Mouse (Mus musculus): ENCODE results near the gene Ccr4. TPM values are rescaled to one million over a fixed set of nuclear protein-coding genes. Genes with fewer than 3 reads are reported as not detected.

Ccr4 gene
- total and polyA plus RNA-seq, 2 experiments, result 0.09 to 0.29 TPM

DNA sequence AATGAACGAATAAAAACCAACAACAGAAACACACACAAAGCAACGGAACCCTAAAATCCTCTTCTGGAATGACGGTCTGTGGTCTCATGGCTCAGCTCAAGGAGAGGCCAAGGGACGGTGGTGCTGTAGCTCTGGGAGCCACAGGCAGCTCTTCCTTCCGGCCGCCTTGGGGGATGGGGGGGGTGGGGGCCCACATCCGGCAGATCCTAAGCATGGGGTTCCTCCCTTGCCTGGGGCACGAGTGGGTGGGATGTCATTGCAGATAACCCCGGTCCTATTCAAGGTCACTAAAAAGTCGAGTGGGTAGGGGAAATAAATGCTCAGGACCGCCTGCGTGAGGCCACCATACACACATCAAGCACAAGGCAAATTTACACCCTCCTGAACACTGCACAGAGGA is 42.0 kb upstream of the Ccr4 start:
- no peak overlapping the region for H3K27ac ChIP-seq (replicated peaks; ENCODE audit: insufficient read depth, low read depth, low read length)
- no peaks in the 10 kb centered on the region for H3K27me3 ChIP-seq (ENCODE audit: control insufficient read depth, insufficient read depth, low read length)
- 62% methylated on average over 12 of the region's 12 CpGs for WGBS
- H3K4me3 ChIP-seq (ENCODE audit: insufficient read depth, low read depth, low read length), result no peak overlapping the region
- no peaks in the 10 kb centered on the region for H3K36me3 ChIP-seq (ENCODE audit: control insufficient read depth, insufficient read depth, low read length)
- no peak overlapping the region for H3K9ac ChIP-seq (ENCODE audit: low read depth, low read length)
- H3K79me2 ChIP-seq (ENCODE audit: control insufficient read depth, insufficient read depth, low read length), result no peaks in the 10 kb centered on the region
- H3K4me1 ChIP-seq (ENCODE audit: control insufficient read depth, insufficient read depth, low read length), result no peaks in the 10 kb centered on the region
- DNase-seq (ENCODE audit: extremely low read depth, low read depth, low spot score), result no peak
- TF ChIP-seq CTCF (IDR thresholded peaks at IDR 0.05; ENCODE audit: low read depth, low read length) (no peak), POLR2A (IDR thresholded peaks at IDR 0.05; ENCODE audit: extremely low read depth, insufficient read depth, low read length) (no peak)

DNA sequence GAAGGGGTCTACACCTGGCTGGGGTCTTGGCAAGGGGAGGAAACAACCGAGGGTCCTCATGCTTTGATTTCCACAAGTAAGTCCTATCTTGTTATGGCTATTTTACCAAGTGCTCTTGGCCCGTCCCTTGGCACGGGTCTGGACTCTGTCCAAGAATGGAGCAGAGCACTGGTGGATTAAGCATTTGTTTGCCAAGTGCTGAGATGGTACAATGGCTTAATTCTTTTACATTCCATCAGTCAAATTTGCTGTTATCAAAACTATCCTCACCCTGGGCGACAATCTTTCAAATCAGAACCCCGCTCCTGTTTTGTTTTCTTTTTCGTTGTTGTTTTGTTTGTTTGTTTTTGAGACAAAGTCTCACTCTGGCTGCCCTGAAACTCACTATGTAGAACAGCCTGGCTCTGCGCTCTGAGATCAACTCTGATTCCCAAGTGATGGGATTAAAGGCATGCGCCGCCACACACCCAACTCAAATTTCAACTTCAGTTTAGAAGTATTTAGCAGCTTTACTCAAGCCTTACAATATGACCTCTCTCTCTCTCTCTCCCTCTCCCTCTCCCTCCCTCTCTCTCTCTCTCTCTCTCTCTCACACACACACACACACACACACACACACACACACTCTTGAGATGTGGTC is 40.2 kb upstream of the Ccr4 start:
- Histone ChIP-seq H3K27ac (replicated peaks; ENCODE audit: insufficient read depth, low read depth, low read length) (no peak overlapping the region), H3K4me1 (ENCODE audit: control insufficient read depth, insufficient read depth, low read length) (no peaks in the 10 kb centered on the region), H3K4me3 (ENCODE audit: insufficient read depth, low read depth, low read length) (no peak overlapping the region), H3K79me2 (ENCODE audit: control insufficient read depth, insufficient read depth, low read length) (no peaks in the 10 kb centered on the region), H3K27me3 (ENCODE audit: control insufficient read depth, insufficient read depth, low read length) (no peaks in the 10 kb centered on the region), H3K9ac (ENCODE audit: low read depth, low read length) (no peak overlapping the region), H3K36me3 (ENCODE audit: control insufficient read depth, insufficient read depth, low read length) (no peaks in the 10 kb centered on the region)
- DNase-seq (ENCODE audit: extremely low read depth, low read depth, low spot score), result no peak
- WGBS, result 71% methylated on average over 9 of the region's 9 CpGs
- TF ChIP-seq CTCF (IDR thresholded peaks at IDR 0.05; ENCODE audit: low read depth, low read length) (no peak), POLR2A (IDR thresholded peaks at IDR 0.05; ENCODE audit: extremely low read depth, insufficient read depth, low read length) (no peak)

DNA sequence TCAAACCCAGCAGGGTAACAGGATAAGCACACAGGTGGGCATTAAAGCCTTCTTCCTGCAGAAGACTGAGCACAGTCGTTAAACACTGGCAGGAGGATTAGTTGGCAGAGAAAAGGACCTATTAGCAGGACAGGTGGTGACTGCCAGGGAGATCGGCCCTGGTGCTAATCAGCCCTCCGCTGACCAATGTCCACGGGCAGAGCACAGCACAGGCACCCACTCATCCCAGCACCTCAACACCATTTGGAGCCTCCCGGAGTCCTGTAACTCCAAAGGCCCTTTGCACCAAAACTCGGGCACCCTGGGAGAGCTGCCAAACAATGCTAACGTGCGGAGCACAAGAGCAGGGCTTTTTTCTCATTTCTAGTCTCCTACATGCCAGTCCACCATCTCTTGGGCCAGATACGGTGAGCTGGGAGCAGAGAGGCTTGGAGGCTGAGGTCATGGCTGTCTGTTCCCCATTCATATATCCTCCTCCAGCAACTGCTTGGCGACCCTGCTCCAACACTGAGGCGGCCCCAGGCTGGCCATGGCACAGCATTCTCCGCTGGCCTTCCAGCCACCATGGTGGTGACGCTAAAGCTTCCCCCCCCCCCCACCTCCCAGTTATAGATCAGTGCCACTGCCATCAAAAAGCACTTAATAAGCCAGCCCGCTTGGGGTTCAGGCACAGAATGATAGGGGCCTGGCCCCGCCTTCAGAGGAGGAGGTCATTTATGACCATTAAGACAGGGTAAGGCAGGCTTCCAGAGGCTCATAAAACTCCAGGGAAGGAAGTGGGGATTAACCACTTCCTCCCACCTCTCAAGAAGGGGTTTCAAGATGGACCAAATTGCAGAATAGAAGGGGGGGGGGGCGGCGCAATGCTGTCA is 39.4 kb upstream of the Ccr4 start:
- 55% methylated on average over 17 of the region's 17 CpGs for WGBS
- TF ChIP-seq POLR2A (IDR thresholded peaks at IDR 0.05; ENCODE audit: extremely low read depth, insufficient read depth, low read length), result no peak
- no peak for TF ChIP-seq CTCF (IDR thresholded peaks at IDR 0.05; ENCODE audit: low read depth, low read length)
- no peak overlapping the region for H3K4me3 ChIP-seq (ENCODE audit: insufficient read depth, low read depth, low read length)
- H3K36me3 ChIP-seq (ENCODE audit: control insufficient read depth, insufficient read depth, low read length), result no peaks in the 10 kb centered on the region
- no peaks in the 10 kb centered on the region for H3K4me1 ChIP-seq (ENCODE audit: control insufficient read depth, insufficient read depth, low read length)
- no peak overlapping the region for H3K27ac ChIP-seq (replicated peaks; ENCODE audit: insufficient read depth, low read depth, low read length)
- no peaks in the 10 kb centered on the region for H3K27me3 ChIP-seq (ENCODE audit: control insufficient read depth, insufficient read depth, low read length)
- no peak overlapping the region for H3K9ac ChIP-seq (ENCODE audit: low read depth, low read length)
- DNase-seq (ENCODE audit: extremely low read depth, low read depth, low spot score), result no peak
- no peaks in the 10 kb centered on the region for H3K79me2 ChIP-seq (ENCODE audit: control insufficient read depth, insufficient read depth, low read length)

DNA sequence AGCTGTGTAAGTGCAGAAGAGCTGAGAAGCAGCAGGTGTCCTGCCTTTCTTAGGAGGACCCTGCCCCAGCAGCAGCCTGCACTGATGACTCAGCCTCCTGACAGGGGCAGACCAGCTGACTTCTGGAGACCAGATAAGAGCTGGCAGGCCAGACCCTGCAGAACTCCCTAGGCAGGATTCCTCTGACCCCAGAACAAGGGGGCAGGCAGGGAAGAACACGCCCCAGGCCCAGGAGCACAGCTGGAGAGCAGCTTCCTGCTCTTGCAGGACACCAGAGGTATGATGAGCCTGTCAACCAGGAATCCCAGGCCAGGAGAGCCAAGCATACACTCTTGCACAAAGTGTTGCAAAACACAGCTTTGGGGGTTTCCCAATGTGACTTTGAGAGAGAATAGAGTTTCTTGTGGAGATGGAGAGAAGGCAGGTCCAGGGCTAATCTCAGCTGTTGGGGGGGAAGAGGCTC is 36.6 kb upstream of the Ccr4 start:
- 64% methylated on average over 1 of the region's 1 CpGs for WGBS
- no peaks in the 10 kb centered on the region for H3K79me2 ChIP-seq (ENCODE audit: control insufficient read depth, insufficient read depth, low read length)
- no peaks in the 10 kb centered on the region for H3K4me1 ChIP-seq (ENCODE audit: control insufficient read depth, insufficient read depth, low read length)
- no peaks in the 10 kb centered on the region for H3K36me3 ChIP-seq (ENCODE audit: control insufficient read depth, insufficient read depth, low read length)
- TF ChIP-seq CTCF (IDR thresholded peaks at IDR 0.05; ENCODE audit: low read depth, low read length) (no peak), POLR2A (IDR thresholded peaks at IDR 0.05; ENCODE audit: extremely low read depth, insufficient read depth, low read length) (no peak)
- H3K27me3 ChIP-seq (ENCODE audit: control insufficient read depth, insufficient read depth, low read length), result no peaks in the 10 kb centered on the region
- no peak overlapping the region for H3K4me3 ChIP-seq (ENCODE audit: insufficient read depth, low read depth, low read length)
- no peak overlapping the region for H3K27ac ChIP-seq (replicated peaks; ENCODE audit: insufficient read depth, low read depth, low read length)
- no peak for DNase-seq (ENCODE audit: extremely low read depth, low read depth, low spot score)
- no peak overlapping the region for H3K9ac ChIP-seq (ENCODE audit: low read depth, low read length)

DNA sequence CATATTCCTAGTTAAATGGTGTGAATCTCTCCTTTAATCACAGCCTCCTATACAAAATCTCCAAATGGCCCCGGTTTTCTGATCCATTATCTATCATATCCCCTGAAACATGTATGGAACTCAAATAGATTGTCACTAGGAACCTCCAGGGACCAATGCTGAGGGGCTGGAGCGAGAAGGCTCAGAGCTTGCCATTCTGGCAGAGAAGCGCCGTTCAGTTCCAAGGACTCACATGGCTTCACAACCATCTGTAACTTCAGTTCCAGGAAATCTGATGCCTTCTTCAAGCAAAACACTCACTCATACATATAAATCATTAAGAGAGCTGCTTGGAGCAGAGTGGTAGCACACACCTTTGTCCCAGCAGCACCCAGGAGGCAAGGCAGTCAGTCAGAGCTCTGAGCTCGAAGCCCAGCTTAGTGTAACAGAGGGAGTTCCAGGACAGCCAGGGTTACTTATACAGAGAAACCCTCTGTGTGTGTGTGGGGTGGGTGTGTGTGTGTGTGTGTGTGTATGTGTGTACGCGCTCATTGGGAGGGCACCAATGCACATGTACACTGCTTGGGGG is 34.4 kb upstream of the Ccr4 start:
- Histone ChIP-seq H3K36me3 (ENCODE audit: control insufficient read depth, insufficient read depth, low read length) (no peaks in the 10 kb centered on the region), H3K9ac (ENCODE audit: low read depth, low read length) (no peak overlapping the region), H3K27me3 (ENCODE audit: control insufficient read depth, insufficient read depth, low read length) (no peaks in the 10 kb centered on the region), H3K27ac (replicated peaks; ENCODE audit: insufficient read depth, low read depth, low read length) (no peak overlapping the region), H3K4me3 (ENCODE audit: insufficient read depth, low read depth, low read length) (no peak overlapping the region), H3K79me2 (ENCODE audit: control insufficient read depth, insufficient read depth, low read length) (no peaks in the 10 kb centered on the region), H3K4me1 (ENCODE audit: control insufficient read depth, insufficient read depth, low read length) (no peaks in the 10 kb centered on the region)
- DNase-seq (ENCODE audit: extremely low read depth, low read depth, low spot score), result no peak
- TF ChIP-seq CTCF (IDR thresholded peaks at IDR 0.05; ENCODE audit: low read depth, low read length) (no peak), POLR2A (IDR thresholded peaks at IDR 0.05; ENCODE audit: extremely low read depth, insufficient read depth, low read length) (no peak)
- 97% methylated on average over 7 of the region's 7 CpGs for WGBS
